ENCODE assay signal across 11 mouse cellular contexts in the genomic region with DNA sequence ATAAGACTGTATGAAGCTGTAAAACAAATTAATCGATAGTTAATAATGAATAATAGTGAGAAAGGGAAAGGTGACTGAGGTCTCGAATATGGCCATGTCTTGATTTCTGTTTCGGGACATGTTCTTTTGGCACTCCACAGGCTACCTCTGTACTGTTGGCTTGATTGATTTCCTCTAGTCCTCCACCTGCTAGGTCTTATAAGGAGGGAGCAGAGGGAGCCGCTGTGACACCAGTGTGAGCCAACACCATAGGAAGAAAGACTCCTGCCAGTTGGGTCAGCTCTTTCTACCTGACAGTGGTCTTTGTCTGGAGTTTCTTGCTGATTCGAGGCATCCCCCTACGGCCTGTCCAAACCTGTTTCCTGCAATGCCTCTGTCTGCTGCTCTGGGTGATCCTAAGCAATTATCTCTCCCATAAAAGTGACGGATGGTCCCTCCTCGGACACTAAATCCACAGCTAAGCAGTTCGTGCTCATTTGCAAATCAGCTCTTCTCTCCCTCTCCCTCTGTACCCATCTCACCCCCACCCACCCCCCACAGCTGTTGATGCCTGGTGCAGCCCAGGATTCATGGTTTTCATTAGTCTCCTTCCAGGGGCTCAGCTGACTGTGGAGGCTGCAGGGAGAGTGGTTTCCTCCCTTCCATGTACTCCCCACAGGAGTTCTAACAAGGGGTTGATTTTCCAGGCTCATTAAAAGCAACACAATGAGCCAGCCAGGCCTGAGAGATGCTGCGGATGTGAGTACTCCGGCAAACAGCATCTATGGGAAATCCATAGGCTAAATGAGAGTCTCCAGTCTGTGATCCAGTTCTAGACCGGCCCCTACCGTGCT.
DNase-seq lines count a peak whose midpoint lies in the region; ATAC-seq lines count a peak whose summit lies in the region.
"Had no signal": no experiment of that assay in that cellular context is flagged by ENCODE, and none has a peak within 500 bp of the region (broad histone marks: within the 10 kb centered on the region; RNA-seq: fewer than 3 reads in every experiment).

No protein-coding gene starts in this region.

- 0 out of 2 replicates have a peak, but pooled peaks cover 2% of the 10 kb centered on the region for H3K27me3 ChIP-seq in heart, embryonic 10.5 days (ENCODE audit: insufficient read depth, poor library complexity, severe bottlenecking)
- H3K27me3 ChIP-seq in heart, embryonic 11.5 days (ENCODE audit: control insufficient read depth, insufficient read depth, low read length), result no peaks in the 10 kb centered on the region; the same call in 1 of the 2 replicates
- no peaks in the 10 kb centered on the region for H3K27me3 ChIP-seq in forebrain, embryonic 13.5 days
- H3K27me3 ChIP-seq in limb, embryonic 12.5 days, result no peaks in the 10 kb centered on the region
- no peaks in the 10 kb centered on the region for H3K27me3 ChIP-seq in neural tube, embryonic 14.5 days (ENCODE audit: control insufficient read depth, insufficient read depth, low read length)
- H3K27me3 ChIP-seq: stomach, embryonic 15.5 days had no signal

- H3K9ac ChIP-seq in heart, embryonic 11.5 days (ENCODE audit: low read depth, low read length), result no peak overlapping the region
- H3K9ac ChIP-seq in forebrain, embryonic 13.5 days, result no peak overlapping the region
- H3K9ac ChIP-seq in limb, embryonic 12.5 days (replicated peaks), result no peak overlapping the region
- no peak overlapping the region for H3K9ac ChIP-seq in neural tube, embryonic 14.5 days (replicated peaks; ENCODE audit: low read depth, low read length)
- H3K9ac ChIP-seq: stomach, embryonic 15.5 days had no signal

- no peak overlapping the region for H3K4me3 ChIP-seq in heart, embryonic 10.5 days
- H3K4me3 ChIP-seq in heart, embryonic 11.5 days (ENCODE audit: low read depth, low read length), result no peak overlapping the region
- no peak overlapping the region for H3K4me3 ChIP-seq in forebrain, embryonic 13.5 days
- H3K4me3 ChIP-seq in limb, embryonic 12.5 days (replicated peaks), result no peak overlapping the region
- no peak overlapping the region for H3K4me3 ChIP-seq in neural tube, embryonic 14.5 days (ENCODE audit: low read depth, low read length)
- H3K4me3 ChIP-seq: stomach, embryonic 15.5 days had no signal

- 0 out of 2 replicates have a peak, but pooled peaks cover 6% of the 10 kb centered on the region for H3K4me1 ChIP-seq in heart, embryonic 10.5 days
- H3K4me1 ChIP-seq in heart, embryonic 11.5 days (ENCODE audit: control insufficient read depth, insufficient read depth, low read length), result no peaks in the 10 kb centered on the region
- peaks cover 9% of the 10 kb centered on the region for H3K4me1 ChIP-seq in forebrain, embryonic 13.5 days
- H3K4me1 ChIP-seq in limb, embryonic 12.5 days (replicated peaks), result peaks cover 30% of the 10 kb centered on the region
- peaks cover 15% of the 10 kb centered on the region; the same call in 1 of the 2 replicates for H3K4me1 ChIP-seq in neural tube, embryonic 14.5 days (ENCODE audit: control insufficient read depth, insufficient read depth, low read length)
- H3K4me1 ChIP-seq: stomach, embryonic 15.5 days had no signal

- no peak overlapping the region; the same call in 1 of the 2 replicates for H3K27ac ChIP-seq in heart, embryonic 10.5 days
- H3K27ac ChIP-seq in heart, embryonic 11.5 days (ENCODE audit: low read depth, low read length), result no peak overlapping the region
- peak overlapping the region; percentile 4; the same call in 1 of the 2 replicates for H3K27ac ChIP-seq in forebrain, embryonic 13.5 days
- peak overlapping the region; percentile 70 for H3K27ac ChIP-seq in limb, embryonic 12.5 days
- peak overlapping the region; percentile 77 for H3K27ac ChIP-seq in neural tube, embryonic 14.5 days (ENCODE audit: low read depth, low read length)
- H3K27ac ChIP-seq: stomach, embryonic 15.5 days had no signal

- H3K9me3 ChIP-seq in heart, embryonic 10.5 days, result no peaks in the 10 kb centered on the region
- no peaks in the 10 kb centered on the region for H3K9me3 ChIP-seq in heart, embryonic 11.5 days (replicated peaks; ENCODE audit: control insufficient read depth, low read length)
- H3K9me3 ChIP-seq in forebrain, embryonic 13.5 days (replicated peaks), result no peaks in the 10 kb centered on the region
- no peaks in the 10 kb centered on the region for H3K9me3 ChIP-seq in limb, embryonic 12.5 days
- no peaks in the 10 kb centered on the region for H3K9me3 ChIP-seq in neural tube, embryonic 14.5 days (ENCODE audit: control insufficient read depth, low read length)
- H3K9me3 ChIP-seq: stomach, embryonic 15.5 days had no signal

- no peak for ATAC-seq in heart, embryonic 11.5 days (replicated peaks; ENCODE audit: insufficient number of reproducible peaks, low FRiP score, low TSS enrichment)
- peak; percentile 74; the same call in 1 of the 2 replicates for ATAC-seq in forebrain, embryonic 13.5 days
- peak; percentile 72 for ATAC-seq in limb, embryonic 12.5 days (ENCODE audit: insufficient number of reproducible peaks, insufficient read depth, low FRiP score, low TSS enrichment, low read depth)
- peak; percentile 96 for ATAC-seq in neural tube, embryonic 14.5 days (ENCODE audit: low read depth)
- ATAC-seq in granulocyte monocyte progenitor cell, adult 5-6 weeks (replicated peaks; ENCODE audit: poor library complexity, severe bottlenecking), result no peak

- 68% methylated on average over 13 of the region's 13 CpGs for WGBS in heart, embryonic 10.5 days
- 62% methylated on average over 13 of the region's 13 CpGs for WGBS in heart, embryonic 11.5 days (ENCODE audit: insufficient replicate concordance)
- 44% methylated on average over 13 of the region's 13 CpGs for WGBS in forebrain, embryonic 13.5 days
- 26% methylated on average over 13 of the region's 13 CpGs for WGBS in limb, embryonic 12.5 days
- 17% methylated on average over 13 of the region's 13 CpGs for WGBS in neural tube, embryonic 14.5 days

- DNase-seq in heart, embryonic 10.5 days (ENCODE audit: low spot score), result peak; percentile 67
- no peak for DNase-seq in frontal cortex, postnatal 36 days (ENCODE audit: low spot score in 2 of 2)
- DNase-seq in left cerebral cortex, postnatal 14 days (ENCODE audit: low spot score in 2 of 2), result no peak
- DNase-seq: adrenal gland, postnatal 14 days; gastrocnemius, postnatal 25 days had no signal

- no peaks in the 10 kb centered on the region for H3K36me3 ChIP-seq in heart, embryonic 10.5 days
- no peaks in the 10 kb centered on the region for H3K36me3 ChIP-seq in heart, embryonic 11.5 days (ENCODE audit: control insufficient read depth, insufficient read depth, low read length)
- no peaks in the 10 kb centered on the region for H3K36me3 ChIP-seq in forebrain, embryonic 13.5 days (ENCODE audit: poor library complexity, severe bottlenecking)
- H3K36me3 ChIP-seq in limb, embryonic 12.5 days, result no peaks in the 10 kb centered on the region
- no peaks in the 10 kb centered on the region for H3K36me3 ChIP-seq in neural tube, embryonic 14.5 days (ENCODE audit: control insufficient read depth, insufficient read depth, low read length)
- H3K36me3 ChIP-seq: stomach, embryonic 15.5 days had no signal

- intact Hi-C loops in left cerebral cortex, postnatal 14 days (cut with DNase I), result no loop called here

- no peak overlapping the region for H3K4me2 ChIP-seq in heart, embryonic 11.5 days
- H3K4me2 ChIP-seq in forebrain, embryonic 13.5 days, result no peak overlapping the region
- peak overlapping the region; percentile 9 for H3K4me2 ChIP-seq in limb, embryonic 12.5 days
- no peak overlapping the region for H3K4me2 ChIP-seq in neural tube, embryonic 14.5 days (ENCODE audit: low read depth, low read length)
- H3K4me2 ChIP-seq: stomach, embryonic 15.5 days had no signal

Comparison
In these comparisons a context has a peak if more than half of its experiments do, and no peak if none do; other contexts are left out.
1. H3K27ac ChIP-seq: peak in forebrain, embryonic 13.5 days (single experiment), limb, embryonic 12.5 days (single experiment) and neural tube, embryonic 14.5 days (single experiment); none in heart, embryonic 10.5 days (single experiment) and heart, embryonic 11.5 days (single experiment).
2. ATAC-seq: peak in forebrain, embryonic 13.5 days (single experiment), limb, embryonic 12.5 days (single experiment) and neural tube, embryonic 14.5 days (single experiment); none in heart, embryonic 11.5 days (single experiment) and granulocyte monocyte progenitor cell, adult 5-6 weeks (single experiment).